Mouse (Mus musculus) bone marrow macrophage, adult 2 months (primary cell): ENCODE measurements around the gene Lce3a.

Experiments used
- CTCF ChIP-seq: IDR thresholded peaks from 2 replicates; pipeline ENCODE4 v1.5.1; 2012; ENCODE audit warnings: low read depth, mild to moderate bottlenecking, low read length, moderate library complexity
- POLR2A ChIP-seq: IDR thresholded peaks from 2 replicates; pipeline ENCODE4 v1.6.1; 2012; ENCODE audit warnings: mild to moderate bottlenecking, low read depth, low read length, borderline replicate concordance

- TF ChIP-seq CTCF = no peak
- no peak for TF ChIP-seq POLR2A
Observed at GRCm38 (mm10) chr3:92894489-92894888, 31.5 kb downstream of the Lce3a start.
